Mouse (Mus musculus) liver, embryonic 13.5 days (tissue): Measurements from ENCODE around the gene Ciapin1. TPM values are rescaled to one million over a fixed set of nuclear protein-coding genes. Genes with fewer than 3 reads are reported as not detected.

Source experiments
- ATAC-seq: fragments of 200-750 bp; cut with Nextera tagmentation; 2 replicates; pipeline ENCODE4 v1.8.0; 2017; ENCODE audit warnings: low read depth, mild to moderate bottlenecking, moderate number of reproducible peaks, moderate library complexity
- DNase-seq: peaks from one replicate; pipeline ENCODE4 v3.0.0; 2022
- H3K27ac ChIP-seq: fragments of 300-500 bp; sonication (generic); 2 replicates; pipeline ENCODE4 v1.5.1; 2015; ENCODE audit warnings: moderate library complexity, mild to moderate bottlenecking, inconsistent platforms
- H3K27me3 ChIP-seq: fragments of 300-500 bp; sonication (generic); 2 replicates; pipeline ENCODE4 v1.6.1; 2015; ENCODE audit warnings: mild to moderate bottlenecking, inconsistent platforms
- H3K36me3 ChIP-seq: fragments of 300-500 bp; sonication (generic); 2 replicates; pipeline ENCODE4 v1.6.1; 2015; ENCODE audit warnings: mild to moderate bottlenecking, inconsistent platforms
- H3K4me1 ChIP-seq: fragments of 300-500 bp; sonication (generic); replicated peaks from 2 replicates; pipeline ENCODE4 v1.6.1; 2015; ENCODE audit warnings: inconsistent platforms
- H3K4me2 ChIP-seq: fragments of 300-500 bp; sonication (generic); 2 replicates; pipeline ENCODE4 v1.6.1; 2015; ENCODE audit warnings: inconsistent platforms, mild to moderate bottlenecking, moderate library complexity
- H3K4me3 ChIP-seq: fragments of 300-500 bp; sonication (generic); replicated peaks from 2 replicates; pipeline ENCODE4 v1.5.1; 2015; ENCODE audit warnings: mild to moderate bottlenecking, inconsistent platforms
- H3K9ac ChIP-seq: fragments of 300-500 bp; sonication (generic); 2 replicates; pipeline ENCODE4 v1.6.1; 2015; ENCODE audit warnings: mild to moderate bottlenecking, inconsistent platforms
- H3K9me3 ChIP-seq: fragments of 300-500 bp; sonication (generic); replicated peaks from 2 replicates; pipeline ENCODE4 v1.6.1; 2016; ENCODE audit warnings: inconsistent platforms
- WGBS: fragments of 180-500 bp; shearing (Covaris S2); methylation state at CpG from one replicate; pipeline ENCODE4 v1.1.7; 2015; ENCODE audit not compliant: insufficient replicate concordance; 5-methylcytosine and 5-hydroxymethylcytosine counted together
- polyA plus RNA-seq: library from polyadenylated mRNA; unstranded; fragments of >200 nt; fragmentation: Nextera tagmentation; extraction: Ambion mirVana; gene quantifications from 2 replicates; pipeline ENCODE4 v1.2.1, GENCODE M21; 2015

Gene Ciapin1
- polyA plus RNA-seq, 1 experiment from 2014 or later: 68.0 TPM

DNA sequence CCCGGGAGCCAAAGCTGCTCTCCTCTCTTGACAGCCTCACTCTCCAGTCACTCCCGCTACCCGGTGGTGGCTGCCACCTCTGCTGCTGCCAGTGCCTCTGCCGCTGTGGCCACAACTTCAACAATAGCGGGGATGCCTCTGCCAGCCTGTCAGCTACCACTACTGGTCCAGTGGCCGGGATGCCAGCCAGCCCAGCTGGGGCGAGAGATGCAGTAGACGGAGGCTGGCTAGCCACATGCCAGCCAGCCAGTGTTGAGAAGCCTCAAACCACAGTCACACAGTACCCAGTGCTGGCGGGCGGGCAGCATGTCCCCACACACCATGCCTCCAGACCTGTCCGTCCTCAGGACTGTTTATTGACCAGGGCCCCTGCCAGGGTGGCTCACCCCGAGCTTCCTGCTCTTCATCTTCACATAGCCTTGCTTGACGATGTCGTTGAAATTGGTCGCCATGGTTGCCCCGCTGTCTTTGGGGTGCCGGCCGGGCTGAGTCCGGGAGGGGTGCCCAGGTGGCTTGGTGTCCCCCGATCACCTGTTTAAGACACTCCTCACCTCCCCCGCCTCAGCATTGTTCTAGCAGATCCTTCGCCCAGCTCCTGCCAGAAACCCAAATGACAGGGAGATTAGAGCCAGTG is 32.4 kb upstream of the Ciapin1 start:
- Histone ChIP-seq H3K9me3 (no peaks in the 10 kb centered on the region), H3K9ac (peak overlapping the region; percentile 52), H3K4me2 (peak overlapping the region; percentile 66), H3K27ac (no peak overlapping the region), H3K27me3 (peaks cover 51% of the 10 kb centered on the region), H3K36me3 (peaks cover 52% of the 10 kb centered on the region), H3K4me1 (peaks cover 84% of the 10 kb centered on the region), H3K4me3 (peak overlapping the region; percentile 42)
- 14% methylated on average over 22 of the region's 22 CpGs for WGBS
- no peak for DNase-seq
- no peak for ATAC-seq

DNA sequence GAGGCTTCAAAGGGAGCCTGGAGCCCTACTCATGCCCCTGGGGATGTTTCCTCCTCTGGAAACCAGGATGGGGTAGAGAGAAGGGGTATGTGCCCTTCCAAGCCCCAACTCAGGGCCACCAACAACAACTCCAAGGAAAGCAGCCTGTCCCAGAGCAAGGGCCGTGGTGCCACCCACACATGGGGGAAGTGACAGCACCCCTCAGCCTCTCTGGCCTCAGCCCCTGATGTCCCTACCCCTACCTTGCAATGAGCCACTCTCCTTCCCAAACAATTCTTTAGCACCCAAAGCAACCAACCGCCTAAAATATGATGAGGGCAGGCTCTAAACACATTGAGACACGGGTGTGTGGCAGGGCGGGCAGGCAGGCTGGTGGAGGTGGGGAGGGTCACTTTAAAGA is 31.8 kb upstream of the Ciapin1 start:
- H3K4me3 ChIP-seq: no peak overlapping the region; the same call in 1 of the 2 replicates
- no peak overlapping the region for H3K9ac ChIP-seq
- peak overlapping the region; percentile 66; the same call in 1 of the 2 replicates for H3K4me2 ChIP-seq
- peaks cover 58% of the 10 kb centered on the region for H3K36me3 ChIP-seq
- H3K9me3 ChIP-seq: no peaks in the 10 kb centered on the region
- H3K27me3 ChIP-seq: peaks cover 46% of the 10 kb centered on the region
- ATAC-seq: no peak
- peaks cover 84% of the 10 kb centered on the region for H3K4me1 ChIP-seq
- no peak for DNase-seq
- H3K27ac ChIP-seq: no peak overlapping the region
- WGBS: 56% methylated on average over 4 of the region's 4 CpGs

DNA sequence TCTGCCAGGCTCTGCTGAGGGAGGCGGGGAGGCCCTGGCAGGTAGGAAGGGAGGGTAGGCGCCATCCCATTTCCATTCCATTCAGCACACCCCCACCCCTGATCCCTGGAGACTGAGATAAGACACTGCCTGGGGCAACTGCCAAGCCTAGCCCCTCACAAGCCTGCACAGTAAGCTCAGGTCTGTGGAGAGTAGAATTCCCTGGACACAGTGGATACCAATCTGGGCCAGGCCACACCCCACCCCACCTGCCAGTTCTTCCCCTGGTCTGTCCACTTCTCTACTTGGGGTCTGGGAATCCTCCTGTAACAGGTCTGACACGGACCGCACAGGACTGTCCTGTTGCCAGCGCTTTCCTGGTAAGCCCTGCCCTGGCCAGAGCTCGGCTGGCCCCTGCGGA is 31.0 kb upstream of the Ciapin1 start:
- no peak overlapping the region for H3K9ac ChIP-seq

DNA sequence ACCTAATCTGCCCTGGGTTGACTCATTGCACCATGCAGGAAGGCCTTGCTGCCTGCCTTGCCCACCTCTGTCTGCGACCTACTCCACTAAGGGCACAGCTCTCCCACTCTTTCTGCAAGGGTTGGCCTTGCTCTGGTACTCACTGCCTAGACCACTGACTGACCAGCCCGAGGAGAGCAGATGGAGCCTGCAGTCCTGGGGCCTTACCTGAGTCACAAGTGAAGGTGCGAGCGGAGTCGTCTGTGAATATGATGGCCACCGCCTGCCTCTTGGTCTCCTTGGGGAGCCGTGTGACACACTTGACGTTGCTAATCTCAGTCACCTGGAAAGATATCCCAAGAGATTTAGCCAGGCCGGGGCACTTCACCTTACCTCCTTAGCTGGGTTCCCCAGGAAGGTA is 28.8 kb upstream of the Ciapin1 start:
- peaks cover 88% of the 10 kb centered on the region for H3K4me1 ChIP-seq
- H3K4me3 ChIP-seq: no peak overlapping the region
- H3K4me2 ChIP-seq: no peak overlapping the region
- peaks cover 89% of the 10 kb centered on the region for H3K36me3 ChIP-seq
- no peak overlapping the region for H3K27ac ChIP-seq
- H3K9ac ChIP-seq: no peak overlapping the region
- no peak for ATAC-seq
- H3K9me3 ChIP-seq: no peaks in the 10 kb centered on the region
- DNase-seq: no peak
- H3K27me3 ChIP-seq: peaks cover 30% of the 10 kb centered on the region
- 84% methylated on average over 9 of the region's 9 CpGs for WGBS

More for the DNA sequence above, 31.0 kb upstream of the Ciapin1 start:
- ATAC-seq (0 out of 2 replicates have a peak, but pooled peaks have one; percentile 9), DNase-seq (no peak)
- Histone ChIP-seq H3K4me1 (peaks cover 84% of the 10 kb centered on the region), H3K36me3 (peaks cover 67% of the 10 kb centered on the region), H3K4me2 (no peak overlapping the region), H3K27me3 (peaks cover 42% of the 10 kb centered on the region), H3K27ac (no peak overlapping the region), H3K4me3 (no peak overlapping the region), H3K9me3 (no peaks in the 10 kb centered on the region)
- 69% methylated on average over 7 of the region's 7 CpGs for WGBS

DNA sequence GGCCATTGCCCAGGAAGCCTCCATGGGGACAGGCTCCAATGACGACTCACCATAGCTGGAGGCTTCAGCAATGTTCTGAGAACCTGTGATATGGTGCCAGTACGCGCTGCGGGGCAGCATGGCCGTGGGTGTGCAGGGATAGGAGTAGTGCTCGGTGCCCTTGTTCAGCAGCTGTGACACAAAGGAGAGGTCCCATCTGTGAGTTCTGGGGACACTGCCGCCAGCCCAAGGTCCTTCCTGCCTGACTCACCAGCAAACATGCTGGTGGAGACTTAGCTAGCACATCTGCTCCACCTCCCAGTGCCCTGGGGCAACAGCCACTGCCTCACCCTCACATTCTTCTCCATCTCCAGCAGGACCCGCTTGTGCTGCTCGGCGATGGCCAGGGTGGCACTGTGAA is 27.1 kb upstream of the Ciapin1 start:
- Histone ChIP-seq H3K36me3 (peaks cover 91% of the 10 kb centered on the region), H3K9me3 (no peaks in the 10 kb centered on the region), H3K27me3 (peaks cover 14% of the 10 kb centered on the region), H3K27ac (no peak overlapping the region; the same call in 1 of the 2 replicates), H3K4me1 (peaks cover 76% of the 10 kb centered on the region), H3K9ac (no peak overlapping the region), H3K4me3 (no peak overlapping the region), H3K4me2 (no peak overlapping the region)
- WGBS: 90% methylated on average over 10 of the region's 10 CpGs
- DNase-seq (no peak), ATAC-seq (no peak)

DNA sequence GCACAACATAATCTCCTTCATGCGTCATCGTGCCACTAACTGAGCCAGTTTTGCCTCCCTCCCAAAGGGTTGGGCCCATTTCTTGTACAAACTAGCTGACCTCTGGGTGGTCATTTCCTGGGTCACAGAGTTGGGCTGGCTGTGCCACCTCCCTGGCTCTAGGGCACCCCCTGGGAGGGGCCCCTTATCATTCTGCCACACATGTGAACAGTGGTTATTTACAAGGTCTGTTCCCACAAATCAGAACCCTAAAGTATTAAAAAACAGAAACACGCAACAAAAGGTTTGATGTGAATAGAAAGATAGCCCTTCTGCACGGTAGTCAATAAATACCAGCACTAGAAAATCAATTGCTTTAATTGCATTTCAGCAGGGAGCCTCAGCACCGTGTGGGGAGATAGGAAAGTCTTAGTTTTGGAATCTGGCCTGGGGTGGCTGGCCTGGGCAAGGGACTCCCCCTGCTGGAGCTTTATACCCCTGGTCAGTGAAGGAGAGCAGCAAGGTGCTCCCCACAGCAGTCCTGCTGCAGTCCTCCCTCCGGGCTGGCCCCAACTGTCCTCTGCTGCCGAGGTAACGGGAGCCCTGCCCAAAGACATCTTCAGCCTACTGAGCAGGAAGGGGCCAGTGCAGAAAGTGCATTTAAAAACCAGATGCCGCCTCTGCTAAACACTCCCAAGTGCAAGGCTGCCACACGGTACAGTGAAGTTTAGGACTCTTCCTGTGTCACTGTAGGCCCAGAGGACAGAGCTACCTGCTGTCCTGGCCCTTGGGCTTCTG is 25.9 kb upstream of the Ciapin1 start:
- peaks cover 70% of the 10 kb centered on the region for H3K4me1 ChIP-seq
- peak overlapping the region; percentile 5; the same call in 1 of the 2 replicates for H3K4me2 ChIP-seq
- DNase-seq: no peak
- H3K4me3 ChIP-seq: no peak overlapping the region
- no peak overlapping the region for H3K9ac ChIP-seq
- WGBS: 60% methylated on average over 10 of the region's 10 CpGs
- H3K36me3 ChIP-seq: peaks cover 93% of the 10 kb centered on the region
- peak overlapping the region; percentile 76 for H3K27ac ChIP-seq
- H3K9me3 ChIP-seq: no peaks in the 10 kb centered on the region
- peak; percentile 51 for ATAC-seq
- H3K27me3 ChIP-seq: peaks cover 2% of the 10 kb centered on the region; the same call in 1 of the 2 replicates

DNA sequence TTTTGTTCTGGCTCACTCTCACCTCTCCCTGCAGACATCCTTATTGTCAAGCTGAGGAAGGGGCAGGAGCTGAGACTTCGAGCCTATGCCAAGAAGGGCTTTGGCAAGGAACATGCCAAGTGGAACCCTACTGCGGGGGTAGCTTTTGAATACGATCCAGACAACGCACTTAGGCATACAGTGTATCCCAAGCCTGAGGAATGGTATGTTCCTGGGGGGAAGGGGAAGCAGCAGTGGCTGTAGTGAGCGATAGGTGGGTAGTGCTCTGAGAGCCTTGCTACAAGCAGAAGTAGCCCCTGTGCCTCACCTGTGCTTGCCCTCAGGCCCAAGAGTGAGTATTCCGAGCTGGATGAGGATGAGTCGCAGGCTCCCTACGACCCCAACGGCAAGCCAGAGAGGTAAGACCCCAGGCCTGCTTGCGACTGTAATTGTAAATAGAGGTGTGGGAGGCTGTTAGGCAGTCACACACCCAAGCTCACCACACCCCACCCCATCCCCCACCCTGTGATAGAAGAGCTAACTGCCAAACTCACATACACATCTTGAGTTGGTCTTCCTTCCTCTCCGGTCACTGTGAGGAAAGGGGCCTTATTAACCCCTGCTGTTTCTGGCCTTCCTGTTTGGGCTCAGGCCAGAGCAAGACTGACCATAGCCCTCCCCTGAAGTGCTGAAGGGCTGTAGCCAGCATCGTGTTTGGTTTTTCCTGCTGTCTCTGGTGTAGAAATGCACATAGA is 24.5 kb upstream of the Ciapin1 start:
- H3K4me3 ChIP-seq: no peak overlapping the region
- peak overlapping the region; percentile 24; the same call in 1 of the 2 replicates for H3K9ac ChIP-seq
- no peaks in the 10 kb centered on the region for H3K9me3 ChIP-seq
- H3K27ac ChIP-seq: peak overlapping the region; percentile 76
- H3K4me2 ChIP-seq: peak overlapping the region; percentile 2; the same call in 1 of the 2 replicates
- peaks cover 83% of the 10 kb centered on the region for H3K36me3 ChIP-seq
- peaks cover 72% of the 10 kb centered on the region for H3K4me1 ChIP-seq
- no peak for ATAC-seq
- no peaks in the 10 kb centered on the region for H3K27me3 ChIP-seq
- 66% methylated on average over 12 of the region's 12 CpGs for WGBS
- no peak for DNase-seq

DNA sequence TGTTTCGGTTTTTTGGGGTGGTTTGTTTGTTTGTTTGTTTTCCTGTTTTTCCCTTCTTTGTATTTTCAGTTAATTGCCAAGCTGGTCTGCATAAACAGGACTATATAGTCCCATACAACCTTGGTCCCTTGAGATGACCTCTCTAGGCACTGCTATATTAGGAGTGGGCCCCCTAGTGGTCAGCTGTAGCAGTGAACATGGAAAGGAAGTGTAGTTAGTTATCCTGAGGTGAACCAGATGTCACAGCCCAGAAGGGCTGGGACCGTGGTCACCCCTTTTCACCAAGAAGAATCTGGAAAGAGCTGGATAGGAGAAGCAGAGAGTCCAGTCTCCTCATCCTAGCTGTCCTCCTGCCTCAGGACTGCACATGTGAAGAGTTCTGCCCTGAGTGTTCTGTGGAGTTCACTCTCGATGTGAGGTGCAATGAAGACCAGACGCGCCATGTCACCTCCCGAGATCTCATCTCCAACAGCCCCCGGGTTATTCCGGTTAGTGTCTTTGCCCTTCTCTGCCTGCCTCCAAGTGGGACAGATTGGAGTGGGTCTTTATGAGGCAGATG is 23.3 kb upstream of the Ciapin1 start:
- Histone ChIP-seq H3K4me1 (peaks cover 66% of the 10 kb centered on the region), H3K9me3 (no peaks in the 10 kb centered on the region), H3K9ac (no peak overlapping the region), H3K27ac (no peak overlapping the region), H3K4me3 (no peak overlapping the region), H3K27me3 (no peaks in the 10 kb centered on the region), H3K36me3 (peaks cover 71% of the 10 kb centered on the region), H3K4me2 (no peak overlapping the region)
- peak; percentile 43; the same call in 1 of the 2 replicates for ATAC-seq
- peak; percentile 69 for DNase-seq
- WGBS: 68% methylated on average over 8 of the region's 8 CpGs

DNA sequence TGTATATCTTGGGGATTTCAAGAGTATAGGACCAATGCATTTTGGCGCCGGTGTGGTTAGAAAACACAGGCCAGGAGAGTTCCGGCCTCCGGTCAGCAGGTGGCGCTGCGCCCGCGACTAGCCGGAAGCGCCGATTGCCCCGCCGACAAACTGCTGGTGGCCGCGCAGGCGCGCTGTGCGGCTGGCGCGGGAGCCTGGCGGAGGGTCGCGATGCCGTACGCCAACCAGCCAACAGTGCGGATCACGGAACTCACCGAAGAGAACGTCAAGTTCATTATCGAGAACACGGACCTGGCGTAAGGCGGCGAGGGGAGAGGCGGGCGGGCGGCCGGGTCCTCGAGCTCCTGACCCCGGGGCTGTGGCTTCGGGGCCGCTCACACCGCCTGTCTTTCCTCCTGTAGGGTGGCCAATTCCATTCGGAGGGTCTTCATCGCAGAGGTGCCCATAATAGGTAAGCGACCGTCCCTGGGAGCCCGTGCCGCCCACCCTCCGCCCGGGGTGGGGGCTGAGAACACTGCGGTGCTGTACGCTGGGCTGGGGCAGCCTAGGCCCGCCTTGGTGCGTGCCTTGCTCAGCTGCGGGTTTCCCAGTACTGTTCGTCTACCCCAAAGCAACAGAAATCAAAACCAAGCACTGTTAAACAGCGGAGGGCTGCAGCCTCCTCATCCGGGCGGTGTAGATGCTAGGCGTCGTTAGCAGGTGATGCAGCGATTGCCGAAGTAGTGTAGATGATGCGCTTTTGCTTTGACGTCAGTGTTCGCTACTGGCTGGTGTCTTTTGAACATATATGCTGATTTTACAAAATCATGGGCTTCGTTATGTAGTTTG is 19.4 kb upstream of the Ciapin1 start, which contains the start of gene Polr2c:
TSS of gene Polr2c (plus strand) at position 105 of the 828 bp plus-strand sequence.
- peaks cover 60% of the 10 kb centered on the region for H3K36me3 ChIP-seq
- no peaks in the 10 kb centered on the region for H3K27me3 ChIP-seq
- peak within 1 kb of the TSS; percentile 91 for H3K4me3 ChIP-seq
- no peaks in the 10 kb centered on the region for H3K9me3 ChIP-seq
- ATAC-seq (peak; percentile 73), DNase-seq (peak; percentile 86)
- H3K4me1 ChIP-seq: peaks cover 27% of the 10 kb centered on the region
- H3K4me2 ChIP-seq: peak within 1 kb of the TSS; percentile 81
- under 1% methylated on average over 68 of the region's 68 CpGs for WGBS
- peak within 1 kb of the TSS; percentile 85 for H3K27ac ChIP-seq
- H3K9ac ChIP-seq: peak within 1 kb of the TSS; percentile 94

DNA sequence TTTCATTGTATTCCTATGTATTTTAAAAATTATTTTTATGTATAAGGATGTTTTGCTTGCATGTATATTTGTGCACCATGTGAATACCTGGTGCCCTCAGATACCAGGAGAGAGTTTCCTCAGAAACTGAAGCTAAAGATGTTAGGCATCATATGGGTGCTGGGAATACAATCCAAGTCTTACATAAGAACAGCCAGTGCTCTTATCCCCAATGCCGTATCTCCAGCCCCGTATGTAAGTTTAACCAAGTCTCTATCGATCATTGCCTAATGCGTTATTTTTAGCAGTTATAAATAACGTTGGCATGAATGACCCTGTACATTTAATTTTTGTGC is 18.8 kb upstream of the Ciapin1 start:
- no peaks in the 10 kb centered on the region for H3K9me3 ChIP-seq
- H3K4me2 ChIP-seq: peak overlapping the region; percentile 15; the same call in 1 of the 2 replicates
- H3K27ac ChIP-seq: no peak overlapping the region
- H3K27me3 ChIP-seq: no peaks in the 10 kb centered on the region
- WGBS: 27% methylated on average over 5 of the region's 5 CpGs
- ATAC-seq: no peak
- H3K36me3 ChIP-seq: peaks cover 58% of the 10 kb centered on the region
- H3K4me1 ChIP-seq: peaks cover 22% of the 10 kb centered on the region
- H3K4me3 ChIP-seq: peak overlapping the region; percentile 91
- H3K9ac ChIP-seq: no peak overlapping the region
- DNase-seq: no peak
